Mouse (Mus musculus) thymus, adult 2 months (tissue): ENCODE results near the gene Ppp1r12c. TPM values are rescaled to one million over a fixed set of nuclear protein-coding genes. Genes with fewer than 3 reads are reported as not detected.

Source experiments
- DNase-seq: peaks from one replicate; pipeline ENCODE4 v3.0.0; 2021
- H3K27ac ChIP-seq: fragments of 200-500 bp; 2 replicates; pipeline ENCODE4 v1.5.1; 2012; ENCODE audit warnings: low read length, control low read depth; ENCODE audit not compliant: control insufficient read depth, insufficient read depth
- H3K27me3 ChIP-seq: fragments of 200-500 bp; 2 replicates; pipeline ENCODE4 v1.6.1; 2012; ENCODE audit warnings: mild to moderate bottlenecking, low read length, moderate library complexity, mixed read lengths; ENCODE audit not compliant: control insufficient read depth, insufficient read depth
- H3K36me3 ChIP-seq: fragments of 200-500 bp; 2 replicates; pipeline ENCODE4 v1.6.1; 2012; ENCODE audit warnings: mild to moderate bottlenecking, low read length, moderate library complexity; ENCODE audit not compliant: control insufficient read depth, insufficient read depth
- H3K4me1 ChIP-seq: fragments of 200-500 bp; replicated peaks from 2 replicates; pipeline ENCODE4 v1.6.1; 2012; ENCODE audit warnings: low read length; ENCODE audit not compliant: control insufficient read depth, insufficient read depth
- H3K4me3 ChIP-seq: fragments of 200-500 bp; 2 replicates; pipeline ENCODE4 v1.5.1; 2012; ENCODE audit warnings: mild to moderate bottlenecking, low read length, control low read depth, moderate library complexity; ENCODE audit not compliant: control insufficient read depth, insufficient read depth
- CTCF ChIP-seq: fragments of 200-500 bp; IDR thresholded peaks from 2 replicates; pipeline ENCODE4 v1.5.1; 2012; ENCODE audit warnings: mild to moderate bottlenecking, control low read depth, low read length, moderate library complexity, borderline replicate concordance; ENCODE audit not compliant: control insufficient read depth, poor library complexity, insufficient read depth; ENCODE audit errors: extremely low read depth
- POLR2A ChIP-seq: fragments of 200-500 bp; IDR thresholded peaks from 2 replicates; pipeline ENCODE4 v1.6.1; 2012; ENCODE audit warnings: mild to moderate bottlenecking, low read length, control low read depth, moderate library complexity; ENCODE audit not compliant: control insufficient read depth, poor library complexity, insufficient read depth; ENCODE audit errors: extremely low read depth
- whole genome bisulfite sequencing: fragments of 180-500 bp; shearing (Covaris S2); methylation state at CpG from one replicate; pipeline ENCODE4 v1.1.7; 2018; 5-methylcytosine and 5-hydroxymethylcytosine counted together
- polyA plus RNA-seq: library from polyadenylated mRNA; depleted of rRNA; stranded (reverse); fragments of >200 nt; gene quantifications from 2 replicates; pipeline ENCODE4 v1.2.3, GENCODE M21; 2012

The Ppp1r12c gene
- polyA plus RNA-seq, 1 experiment, result 136 TPM

- WGBS, result 91% methylated on average over 1 of the region's 1 CpGs
- H3K27ac ChIP-seq, result no peak overlapping the region
- H3K4me3 ChIP-seq, result no peak overlapping the region
- DNase-seq, result no peak
- peaks cover 23% of the 10 kb centered on the region for H3K36me3 ChIP-seq
- peaks cover 19% of the 10 kb centered on the region for H3K4me1 ChIP-seq
- TF ChIP-seq POLR2A, result no peak
- TF ChIP-seq CTCF, result no peak
- H3K27me3 ChIP-seq, result no peaks in the 10 kb centered on the region
Observed at GRCm38 (mm10) chr7:4493991-4494390, 7.5 kb downstream of the Ppp1r12c start.

- 47% methylated on average over 13 of the region's 13 CpGs for WGBS
- peak; percentile 23 for DNase-seq
Observed at GRCm38 (mm10) chr7:4492284-4493224, 8.9 kb downstream of the Ppp1r12c start.

GRCm38 (mm10) chr7:4491308-4491707, 10.2 kb downstream of the Ppp1r12c start:
- Histone ChIP-seq H3K4me3 (no peak overlapping the region), H3K27me3 (no peaks in the 10 kb centered on the region), H3K4me1 (peaks cover 12% of the 10 kb centered on the region), H3K36me3 (peaks cover 15% of the 10 kb centered on the region; the same call in 1 of the 2 replicates), H3K27ac (no peak overlapping the region)
- no peak for TF ChIP-seq CTCF
- no peak for TF ChIP-seq POLR2A
- DNase-seq, result no peak
- 75% methylated on average over 6 of the region's 6 CpGs for WGBS

More at GRCm38 (mm10) chr7:4492284-4493224, 8.9 kb downstream of the Ppp1r12c start:
- no peak for TF ChIP-seq POLR2A
- TF ChIP-seq CTCF, result no peak
- H3K4me3 ChIP-seq, result no peak overlapping the region
- H3K36me3 ChIP-seq, result peaks cover 23% of the 10 kb centered on the region
- no peak overlapping the region for H3K27ac ChIP-seq
- H3K4me1 ChIP-seq, result peaks cover 12% of the 10 kb centered on the region
- H3K27me3 ChIP-seq, result no peaks in the 10 kb centered on the region

- peaks cover 25% of the 10 kb centered on the region for H3K36me3 ChIP-seq
- WGBS, result 94% methylated on average over 12 of the region's 12 CpGs
- no peak for TF ChIP-seq POLR2A
- no peak for TF ChIP-seq CTCF
Observed at GRCm38 (mm10) chr7:4482281-4482680, 19.2 kb downstream of the Ppp1r12c start.

GRCm38 (mm10) chr7:4479674-4480073, 21.8 kb downstream of the Ppp1r12c start:
- Histone ChIP-seq H3K36me3 (peaks cover 25% of the 10 kb centered on the region), H3K4me1 (peaks cover 3% of the 10 kb centered on the region), H3K4me3 (no peak overlapping the region), H3K27me3 (no peaks in the 10 kb centered on the region; the same call in 1 of the 2 replicates), H3K27ac (no peak overlapping the region)
- WGBS, result 52% methylated on average over 6 of the region's 6 CpGs
- TF ChIP-seq POLR2A, result no peak
- no peak for TF ChIP-seq CTCF
- DNase-seq, result peak; percentile 39

More at GRCm38 (mm10) chr7:4482281-4482680, 19.2 kb downstream of the Ppp1r12c start:
- Histone ChIP-seq H3K4me3 (no peak overlapping the region), H3K4me1 (peaks cover 3% of the 10 kb centered on the region), H3K27ac (no peak overlapping the region), H3K27me3 (no peaks in the 10 kb centered on the region; the same call in 1 of the 2 replicates)
- DNase-seq, result no peak

- H3K4me1 ChIP-seq, result peaks cover 3% of the 10 kb centered on the region
- WGBS, result 36% methylated on average over 16 of the region's 16 CpGs
- no peak for TF ChIP-seq POLR2A
- no peak for TF ChIP-seq CTCF
Observed at GRCm38 (mm10) chr7:4478796-4479291, 22.6 kb downstream of the Ppp1r12c start.

More at GRCm38 (mm10) chr7:4478796-4479291, 22.6 kb downstream of the Ppp1r12c start:
- DNase-seq, result no peak
- Histone ChIP-seq H3K27me3 (no peaks in the 10 kb centered on the region; the same call in 1 of the 2 replicates), H3K36me3 (peaks cover 23% of the 10 kb centered on the region), H3K4me3 (peak overlapping the region; percentile 6; the same call in 1 of the 2 replicates), H3K27ac (no peak overlapping the region)
